Mouse (Mus musculus): ENCODE measurements around the gene Hdlbp. TPM values are rescaled to one million over a fixed set of nuclear protein-coding genes. Genes with fewer than 3 reads are reported as not detected.

Gene Hdlbp
- total RNA-seq, 2 experiments from 2014 or later, result 148 to 152 TPM

- DNase-seq, result peak; percentile 68 to 69
Measured at GRCm38 (mm10) chr1:93445111-93445821, 33.3 kb downstream of the Hdlbp start.

GRCm38 (mm10) chr1:93444405-93445110 lies 34.1 kb downstream of the Hdlbp start:
- peak; percentile 61 to 62 for DNase-seq

- no peak for DNase-seq
Measured at GRCm38 (mm10) chr1:93439321-93439720, 39.3 kb downstream of the Hdlbp start.

DNA sequence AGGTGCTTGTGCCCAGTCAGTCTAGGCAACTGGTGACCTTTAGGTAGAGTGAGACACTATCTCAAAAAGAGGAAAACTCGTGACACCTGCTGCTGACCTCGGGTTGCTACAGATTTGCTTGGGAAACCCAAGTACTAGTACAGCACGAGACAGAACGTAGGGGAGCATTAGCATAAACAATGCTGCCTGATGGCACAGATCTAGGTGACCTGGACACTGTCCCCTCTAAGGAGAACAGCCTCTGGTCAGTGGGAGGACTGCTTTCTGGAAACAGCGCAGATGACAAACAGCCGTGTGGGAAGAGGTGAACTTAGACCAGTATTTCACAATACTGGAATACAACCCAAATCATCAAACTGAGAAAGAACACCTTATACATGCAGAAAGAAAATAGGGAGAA lies 46.5 kb downstream of the Hdlbp start:
- no peak for DNase-seq

- no peak for DNase-seq
Measured at GRCm38 (mm10) chr1:93403403-93403802, 75.2 kb downstream of the Hdlbp start.

DNA sequence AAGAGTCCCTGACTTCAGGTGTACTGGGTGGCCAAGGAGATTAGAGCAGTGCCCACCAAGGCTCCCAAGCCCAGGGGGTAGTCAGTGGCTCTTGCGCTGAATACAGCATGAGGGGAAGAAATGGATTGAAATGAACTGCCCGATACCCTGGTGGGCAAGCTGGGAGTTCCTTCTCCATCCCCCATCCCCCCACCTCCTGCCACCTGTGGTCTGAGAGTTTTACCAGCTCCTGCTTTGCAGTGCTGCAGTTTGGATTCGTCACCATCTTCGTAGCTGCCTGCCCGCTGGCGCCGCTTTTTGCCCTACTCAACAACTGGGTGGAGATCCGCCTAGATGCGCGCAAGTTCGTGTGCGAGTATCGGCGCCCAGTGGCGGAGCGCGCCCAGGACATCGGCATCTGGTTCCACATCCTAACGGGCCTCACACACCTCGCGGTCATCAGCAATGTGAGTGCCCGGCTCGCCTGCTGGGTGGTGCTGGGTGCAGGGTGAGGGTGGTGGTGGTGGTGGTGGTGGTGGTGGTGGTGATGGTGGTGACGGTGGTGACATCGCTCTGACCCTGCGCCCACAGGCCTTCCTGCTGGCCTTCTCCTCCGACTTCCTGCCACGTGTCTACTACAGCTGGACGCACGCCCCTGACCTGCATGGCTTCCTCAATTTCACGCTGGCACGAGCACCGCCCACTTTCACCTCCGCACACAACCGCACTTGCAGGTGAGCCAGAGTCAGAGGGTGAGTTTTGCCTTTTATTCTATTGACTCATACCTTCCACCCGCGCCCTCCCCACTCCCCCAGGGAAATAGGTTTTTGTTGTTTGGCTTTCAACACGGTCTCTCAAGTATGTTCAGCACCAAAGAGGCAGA lies 77.2 kb downstream of the Hdlbp start:
- DNase-seq, result no peak

DNA sequence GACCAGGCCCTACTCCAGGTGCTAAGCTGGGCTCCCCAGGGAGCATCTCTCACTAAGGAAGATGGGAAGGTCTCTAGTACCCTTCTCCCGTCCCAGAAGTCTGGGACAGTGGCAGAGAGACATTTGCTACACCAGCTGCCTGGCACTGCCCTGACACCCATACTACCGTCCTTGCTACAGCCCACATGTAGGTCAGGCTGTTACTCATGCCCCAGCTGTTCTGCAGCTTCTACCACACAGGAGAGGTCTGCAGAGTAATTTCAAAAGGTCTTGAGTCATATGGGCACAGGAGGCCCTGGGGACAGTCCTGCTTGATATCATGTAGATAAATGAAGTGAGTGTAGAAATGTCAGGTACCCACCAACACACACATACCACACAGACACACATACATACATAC lies 89.7 kb downstream of the Hdlbp start:
- no peak for DNase-seq

GRCm38 (mm10) chr1:93387198-93387597 lies 91.4 kb downstream of the Hdlbp start:
- no peak for DNase-seq

GRCm38 (mm10) chr1:93379117-93379516 lies 99.5 kb downstream of the Hdlbp start:
- DNase-seq, result no peak

- no peak for DNase-seq
Measured at GRCm38 (mm10) chr1:93377307-93377706, 101.3 kb downstream of the Hdlbp start.

- no peak for DNase-seq
Measured at GRCm38 (mm10) chr1:93373665-93374064, 105.0 kb downstream of the Hdlbp start, which contains the start of gene Ano7. Ano7 (plus strand) TSS chr1:93373930.

DNA sequence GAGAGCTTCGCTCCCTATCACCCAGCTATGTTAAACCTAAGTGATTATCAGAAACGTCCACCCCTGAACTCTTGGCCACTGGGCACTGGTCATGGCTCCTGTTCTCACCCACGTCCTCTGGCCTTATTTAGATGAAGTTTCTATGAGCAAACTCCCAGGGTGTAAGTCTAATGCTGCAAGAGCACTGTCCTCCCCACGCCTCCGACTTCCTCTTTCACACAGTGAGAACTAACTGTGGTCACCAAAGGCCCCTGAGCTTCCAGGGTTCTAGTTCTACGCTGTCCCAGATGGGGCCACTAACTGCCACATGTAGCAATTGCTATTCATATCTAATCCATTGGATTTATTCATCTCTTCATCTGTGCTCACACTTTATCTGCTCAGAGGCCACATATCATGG lies 113.0 kb downstream of the Hdlbp start:
- no peak for DNase-seq

- DNase-seq, result no peak
Measured at GRCm38 (mm10) chr1:93362661-93363060, 116.0 kb downstream of the Hdlbp start.

Other genes starting within 250 kb of the Hdlbp start
- 1 to 10 TPM; 4.6 to 8.3 TPM for gene Sned1, start 243.0 kb downstream of the Hdlbp start, total RNA-seq (2021)
- 10 to 100 TPM; 22.2 TPM for gene Mterf4, start 172.9 kb downstream of the Hdlbp start, total RNA-seq (2021)
- 10 to 100 TPM; 66.3 to 85.6 TPM for gene Ppp1r7, start 136.0 kb downstream of the Hdlbp start, total RNA-seq (2021)
- 1 to 10 TPM; 5.7 to 6.9 TPM for gene Pask, start 135.3 kb downstream of the Hdlbp start, total RNA-seq (2021)
- under 1 TPM; 0.17 to 0.35 TPM for gene Ano7, start 104.9 kb downstream of the Hdlbp start, total RNA-seq (2021)
- 10 to 100 TPM; 11.9 to 13.0 TPM for gene Farp2, start 33.3 kb upstream of the Hdlbp start, total RNA-seq (2021)
- 100 to 1,000 TPM; 397 to 399 TPM for gene Stk25, start 179.8 kb upstream of the Hdlbp start, total RNA-seq (2021)
- gene Bok, start 206.8 kb upstream of the Hdlbp start, total RNA-seq (2021), result 10 to 100 TPM; 64.5 to 79.7 TPM

Data from layer of hippocampus, postnatal 36 days (tissue).